Mouse (Mus musculus) NIH3T3 (cell line): ENCODE results near the gene Arhgap44.

Source experiments
- DNase-seq: peaks from one replicate; pipeline ENCODE4 v3.0.0-alpha.2; 2012; ENCODE audit warnings: low read depth

Gene Arhgap44

GRCm38 (mm10) chr11:65006047-65006446 lies 156.7 kb downstream of the Arhgap44 start:
- DNase-seq: no peak

GRCm38 (mm10) chr11:65004836-65005235 lies 157.9 kb downstream of the Arhgap44 start:
- no peak for DNase-seq

DNA sequence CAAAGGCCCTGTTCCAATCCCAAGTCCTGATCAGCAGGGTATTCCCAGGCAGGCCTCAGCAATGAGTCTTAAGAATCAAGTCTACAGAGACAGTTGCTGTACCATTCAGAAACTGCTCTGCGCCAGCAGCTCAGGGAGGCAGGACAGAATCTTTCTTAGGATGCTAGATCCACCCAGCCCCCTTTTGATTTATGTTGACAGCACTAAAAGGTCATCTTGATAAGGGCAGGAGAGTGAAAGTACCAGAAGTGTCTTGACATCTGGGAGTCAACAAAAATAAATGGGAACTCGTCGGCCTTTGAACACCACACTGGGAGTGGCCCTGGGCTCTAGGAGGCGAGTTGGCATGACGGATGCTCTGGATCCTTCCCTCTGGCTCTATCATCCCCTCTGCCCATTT lies 159.2 kb downstream of the Arhgap44 start:
- DNase-seq: no peak

- DNase-seq: no peak
These were observed 161.0 kb downstream of the Arhgap44 start for GRCm38 (mm10) chr11:65001729-65002128.

DNA sequence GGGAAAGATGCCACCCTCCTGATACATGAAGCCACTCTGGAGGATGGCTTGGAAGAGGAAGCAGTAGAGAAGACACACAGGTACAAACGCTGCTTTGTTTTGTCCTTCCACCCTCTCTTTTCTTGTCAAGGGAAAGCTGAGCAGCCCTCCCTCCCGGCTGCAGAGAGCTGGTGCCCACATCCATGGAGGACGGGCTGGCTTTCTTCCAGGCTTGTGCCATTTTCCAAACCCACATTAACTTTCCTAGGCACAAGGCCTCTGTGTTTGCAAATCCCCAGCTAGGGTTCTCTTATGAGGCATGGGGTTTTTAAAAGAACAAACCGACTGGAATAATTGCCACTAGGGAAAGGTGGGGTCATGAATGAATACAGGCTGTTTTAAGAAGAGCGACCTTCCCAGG lies 163.1 kb downstream of the Arhgap44 start:
- DNase-seq: no peak

GRCm38 (mm10) chr11:64998439-64998838 lies 164.3 kb downstream of the Arhgap44 start:
- DNase-seq: no peak

DNA sequence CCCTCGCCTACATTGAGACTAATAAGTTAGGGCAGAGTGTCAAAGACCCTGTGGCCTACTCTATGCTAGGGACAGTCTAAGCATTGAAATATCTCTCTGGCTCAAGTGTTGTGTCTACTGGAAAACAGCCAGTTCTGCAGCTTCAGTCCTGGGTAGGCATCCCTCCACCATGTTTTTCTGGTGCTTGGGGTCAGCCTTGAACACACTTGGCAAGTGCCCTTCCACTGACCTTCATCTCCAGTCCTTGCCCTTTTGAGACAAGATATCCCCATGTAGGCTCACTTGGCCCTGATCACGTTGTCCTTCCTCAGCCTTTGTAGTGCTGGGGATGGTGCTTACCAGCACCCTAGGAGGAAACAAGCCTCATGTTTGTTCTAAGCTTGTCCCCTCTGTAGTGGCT lies 174.2 kb downstream of the Arhgap44 start:
- DNase-seq: no peak

- DNase-seq: peak; percentile 5
These were observed 183.3 kb downstream of the Arhgap44 start for GRCm38 (mm10) chr11:64979489-64979845.

DNA sequence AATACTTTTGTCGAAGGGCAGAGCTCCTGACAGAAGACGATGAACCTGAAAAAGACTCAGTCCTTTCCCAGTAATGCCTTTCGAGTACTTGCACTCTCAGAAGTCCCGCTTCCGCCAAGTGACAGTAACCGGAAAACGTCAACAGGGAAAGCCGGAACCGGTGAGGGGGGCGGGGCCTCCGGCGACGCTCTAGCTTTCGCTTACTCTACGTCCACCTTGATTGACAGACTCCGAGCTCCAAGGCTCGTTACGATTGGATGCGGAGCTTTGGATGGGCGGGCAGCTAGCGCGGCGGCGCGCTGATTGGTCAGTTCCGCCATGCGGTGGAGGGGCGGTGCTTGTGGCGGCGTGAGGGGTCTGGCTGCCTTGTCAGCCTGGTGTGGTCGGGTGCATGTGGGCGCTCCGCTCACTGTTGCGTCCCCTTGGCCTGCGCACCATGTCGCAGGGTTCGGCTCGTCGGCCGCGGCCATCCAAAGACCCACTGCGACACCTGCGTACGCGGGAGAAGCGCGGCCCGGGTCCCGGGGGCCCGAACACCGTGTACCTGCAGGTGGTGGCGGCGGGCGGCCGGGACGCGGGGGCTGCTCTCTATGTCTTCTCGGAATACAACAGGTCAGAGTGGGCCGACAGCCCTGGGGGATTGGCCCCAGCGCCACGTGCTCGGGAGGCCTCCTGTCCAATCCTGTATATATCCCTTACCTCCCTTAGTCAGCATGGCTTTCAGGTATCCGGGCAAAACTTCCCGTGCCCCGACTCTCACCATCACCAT lies 183.9 kb downstream of the Arhgap44 start, which contains the start of gene Elac2:
Gene Elac2, plus strand, starts transcription at position 319 of the 769 bp plus-strand sequence.
- peak; percentile 99 for DNase-seq

- no peak for DNase-seq
These were observed 190.3 kb downstream of the Arhgap44 start for GRCm38 (mm10) chr11:64972418-64972817.

GRCm38 (mm10) chr11:64971471-64971988 lies 191.2 kb downstream of the Arhgap44 start:
- no peak for DNase-seq

GRCm38 (mm10) chr11:64968939-64969342 lies 193.8 kb downstream of the Arhgap44 start:
- no peak for DNase-seq

- DNase-seq: peak; percentile 88
These were observed 194.3 kb downstream of the Arhgap44 start for GRCm38 (mm10) chr11:64968507-64968906.

- DNase-seq: no peak
These were observed 200.1 kb downstream of the Arhgap44 start for GRCm38 (mm10) chr11:64962629-64963028.

- no peak for DNase-seq
These were observed 205.6 kb downstream of the Arhgap44 start for GRCm38 (mm10) chr11:64956962-64957729.
